Mouse (Mus musculus) gastrocnemius, adult 2 months (tissue): ENCODE measurements around the gene Abcc8. TPM values are rescaled to one million over a fixed set of nuclear protein-coding genes. Genes with fewer than 3 reads are reported as not detected.
A peak's percentile ranks its signal among the peaks of the same experiment; 100 is the strongest.

Experiments used
- DNase-seq: peaks from one replicate; pipeline ENCODE4 v3.0.0; 2022
- H3K27ac ChIP-seq: fragments of 200-600 bp; 2 replicates; pipeline ENCODE4 v1.8.1; 2022; ENCODE audit warnings: mild to moderate bottlenecking
- H3K4me3 ChIP-seq: fragments of 200-600 bp; 2 replicates; pipeline ENCODE4 v1.8.1; 2022; ENCODE audit warnings: mild to moderate bottlenecking, moderate library complexity
- CTCF ChIP-seq: fragments of 200-600 bp; IDR thresholded peaks from 2 replicates; pipeline ENCODE4 v1.8.1; 2022; ENCODE audit warnings: antibody characterized with exemption, mild to moderate bottlenecking, moderate library complexity
- intact Hi-C: fragments of 180-260 bp; cut with DNase I; formaldehyde crosslinking; loops from one replicate; pipeline ENCODE4 v1.15.1; 2025
- total RNA-seq, 2 experiments: library from RNA; stranded (reverse); gene quantifications; 2 replicates each; pipeline ENCODE4 v1.2.3; 2021

Abcc8 gene
- total RNA-seq, 2 experiments from 2014 or later = 2.4 to 4.2 TPM

DNA sequence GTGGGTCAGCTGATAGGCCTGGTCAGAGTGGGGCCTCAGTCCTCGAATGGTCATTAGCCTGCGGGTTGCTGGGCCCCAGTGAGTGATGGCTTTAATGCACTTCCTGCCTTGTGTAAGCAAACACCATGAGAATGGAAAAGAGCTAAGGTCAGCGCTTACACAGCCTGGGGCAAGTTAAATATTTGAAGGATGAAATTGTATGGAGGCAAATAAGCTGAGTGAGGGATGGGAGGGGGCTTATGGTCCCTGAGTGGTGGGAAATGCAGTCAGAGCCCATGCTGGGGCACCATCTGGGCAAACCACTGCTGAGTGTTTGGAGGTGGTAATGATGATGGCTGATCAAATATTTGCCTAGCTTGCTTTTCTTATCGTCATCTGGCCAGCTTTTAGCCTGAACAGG lies 56.9 kb downstream of the Abcc8 start:
- DNase-seq = no peak

DNA sequence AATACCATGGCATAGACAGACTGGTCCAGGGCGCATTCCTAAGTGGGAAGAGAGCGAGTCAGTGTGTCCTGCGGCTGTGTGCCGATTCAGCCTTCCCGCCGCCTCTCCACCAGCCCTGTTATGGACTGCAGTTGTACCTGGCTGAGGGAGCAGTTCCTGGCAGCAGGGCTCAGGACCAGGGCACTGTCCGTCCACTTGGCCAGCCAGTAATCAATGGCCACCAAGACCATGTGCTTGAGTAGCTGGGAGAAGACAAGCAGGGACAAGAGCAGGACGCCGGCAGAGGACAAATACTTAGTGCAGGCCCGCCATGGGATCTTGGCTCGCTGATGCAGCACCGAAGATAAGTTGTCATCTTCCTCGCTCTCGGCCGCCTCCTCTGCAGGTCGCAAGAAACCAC lies 62.8 kb downstream of the Abcc8 start:
- no peak for TF ChIP-seq CTCF
- intact Hi-C loops = loop anchor here (2.0 to 5.0 kb wide), 3 partner anchors 20 to 85 kb away; no protein-coding TSS in a partner anchor
- Histone ChIP-seq H3K4me3 (no peak overlapping the region), H3K27ac (peak overlapping the region; percentile 87)
- DNase-seq = peak; percentile 25

More for the DNA sequence above, 56.9 kb downstream of the Abcc8 start:
- no peak for TF ChIP-seq CTCF
- Histone ChIP-seq H3K4me3 (no peak overlapping the region), H3K27ac (no peak overlapping the region)
- intact Hi-C loops = no loop called here

DNA sequence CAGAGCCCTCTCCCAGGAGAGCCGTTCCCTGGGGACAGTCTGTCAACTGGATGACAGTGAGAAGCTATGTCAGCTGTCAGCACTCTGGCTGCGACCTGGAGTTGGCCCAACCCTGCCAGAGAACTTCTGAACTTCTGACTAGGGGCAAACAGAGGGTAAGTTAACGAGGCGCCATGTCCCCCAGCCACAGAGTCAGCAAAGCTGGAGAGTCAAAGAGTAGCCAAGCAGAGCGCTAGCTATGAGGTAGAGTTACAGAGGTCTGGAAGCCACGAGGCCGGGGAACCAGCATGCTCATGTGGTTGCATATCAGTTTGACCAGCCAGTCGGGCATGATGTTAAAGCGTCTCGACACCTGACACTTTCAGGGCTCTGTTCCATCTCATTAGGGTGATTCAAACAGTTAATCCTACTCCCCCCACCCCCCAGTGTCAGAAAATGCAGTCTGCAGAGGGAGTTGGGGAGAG lies 63.7 kb downstream of the Abcc8 start:
- intact Hi-C loops = loop anchor here (2.0 to 5.0 kb wide), 3 partner anchors 19 to 86 kb away; no protein-coding TSS in a partner anchor
- peak; percentile 92 for DNase-seq
- H3K27ac ChIP-seq = peak overlapping the region; percentile 87
- H3K4me3 ChIP-seq = no peak overlapping the region
- TF ChIP-seq CTCF = no peak

DNA sequence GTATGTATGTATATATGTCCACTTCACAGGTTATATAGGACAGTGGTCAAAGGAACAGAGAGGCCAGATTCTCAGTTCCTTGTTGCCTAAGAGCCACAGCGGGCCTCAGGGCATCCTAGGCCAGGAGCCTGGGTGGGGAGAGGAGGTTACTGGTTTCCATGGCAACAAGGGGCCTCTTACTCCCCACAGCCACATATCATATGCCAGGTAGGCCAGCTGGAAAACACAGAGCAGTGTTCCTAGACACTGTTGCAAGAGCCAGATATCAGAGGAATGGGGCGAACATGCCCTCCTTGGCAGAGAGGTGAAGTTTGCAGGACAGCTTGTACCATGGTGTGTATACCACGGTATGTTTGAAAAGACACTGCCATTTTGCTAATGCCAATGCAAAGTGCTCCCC lies 66.4 kb downstream of the Abcc8 start:
- Histone ChIP-seq H3K27ac (peak overlapping the region; percentile 90; the same call in 1 of the 2 replicates), H3K4me3 (no peak overlapping the region)
- intact Hi-C loops = no loop called here
- DNase-seq = peak; percentile 35
- TF ChIP-seq CTCF = no peak

DNA sequence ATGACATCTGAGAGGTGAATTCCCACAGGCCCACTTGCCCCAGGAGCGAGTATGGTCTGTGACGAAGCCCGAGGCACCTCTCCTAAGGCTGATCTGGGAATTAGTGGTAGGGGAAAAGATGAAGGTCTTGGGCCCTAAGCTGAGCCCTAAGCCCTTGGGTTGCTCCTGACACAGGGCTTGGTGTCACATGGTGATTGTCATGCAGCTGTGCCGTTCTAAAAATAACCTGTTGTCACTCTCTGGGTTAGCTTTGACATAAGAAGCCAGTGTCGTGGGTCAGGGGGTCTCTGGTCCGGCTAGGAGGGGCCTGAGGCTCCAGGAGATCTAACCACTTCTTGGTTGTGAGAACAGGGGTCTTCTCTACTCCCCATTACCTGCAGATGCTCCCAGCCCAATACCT lies 67.9 kb downstream of the Abcc8 start:
- TF ChIP-seq CTCF = no peak
- no peak for DNase-seq
- intact Hi-C loops = no loop called here
- H3K4me3 ChIP-seq = no peak overlapping the region
- H3K27ac ChIP-seq = peak overlapping the region; percentile 90

DNA sequence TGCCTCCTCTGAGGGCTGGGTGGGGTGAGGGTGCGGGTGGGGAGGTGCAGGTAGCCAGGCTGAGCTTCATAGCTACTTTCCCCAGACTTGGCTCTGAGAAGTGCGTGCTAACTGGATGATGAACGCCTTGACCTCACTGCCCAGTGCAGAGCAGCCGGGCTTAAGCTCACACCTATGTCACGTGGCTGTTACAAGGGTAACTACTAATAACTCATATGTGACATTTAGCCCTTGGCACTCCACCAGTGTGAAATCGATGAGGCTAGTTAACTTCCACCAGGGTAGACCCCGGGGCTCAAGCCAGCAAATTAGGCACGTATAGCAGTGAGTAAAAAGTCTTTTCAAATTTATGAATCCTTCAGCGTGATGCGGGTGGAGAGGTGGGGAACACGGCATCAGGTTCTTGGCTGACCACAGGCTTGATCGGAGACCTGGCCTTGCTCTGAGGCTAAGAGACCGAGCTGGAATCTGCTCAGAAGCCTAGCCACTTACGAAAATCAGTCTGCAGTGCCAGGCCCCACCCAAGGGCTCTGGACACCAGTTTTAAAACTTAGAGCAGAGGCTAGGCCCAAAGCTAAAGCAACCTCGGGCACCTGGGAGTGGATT lies 68.5 kb downstream of the Abcc8 start:
- H3K27ac ChIP-seq = peak overlapping the region; percentile 90
- intact Hi-C loops = no loop called here
- H3K4me3 ChIP-seq = no peak overlapping the region
- no peak for TF ChIP-seq CTCF
- peak; percentile 61 for DNase-seq

DNA sequence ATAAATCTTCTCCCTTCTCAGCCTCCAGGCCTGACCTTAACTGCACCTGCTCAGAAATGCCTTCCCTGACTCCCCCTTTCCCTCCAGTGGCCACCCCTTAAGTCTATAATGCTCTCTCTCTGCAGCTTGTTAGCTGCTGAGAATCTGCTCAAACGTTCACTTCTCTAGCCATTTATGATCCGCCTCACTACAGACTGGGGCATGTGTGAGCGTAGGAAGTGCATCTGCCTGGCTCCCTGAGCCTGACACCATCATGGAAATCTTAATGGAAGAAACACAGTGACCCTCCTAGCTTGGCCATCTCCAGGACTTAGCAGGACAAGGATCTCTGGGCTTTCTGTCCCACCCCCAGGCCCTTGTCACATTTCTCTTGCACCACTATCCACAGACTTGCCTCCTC lies 69.8 kb downstream of the Abcc8 start:
- DNase-seq = no peak
- no peak for TF ChIP-seq CTCF
- peak overlapping the region; percentile 8; the same call in 1 of the 2 replicates for H3K27ac ChIP-seq
- intact Hi-C loops = no loop called here
- H3K4me3 ChIP-seq = no peak overlapping the region

DNA sequence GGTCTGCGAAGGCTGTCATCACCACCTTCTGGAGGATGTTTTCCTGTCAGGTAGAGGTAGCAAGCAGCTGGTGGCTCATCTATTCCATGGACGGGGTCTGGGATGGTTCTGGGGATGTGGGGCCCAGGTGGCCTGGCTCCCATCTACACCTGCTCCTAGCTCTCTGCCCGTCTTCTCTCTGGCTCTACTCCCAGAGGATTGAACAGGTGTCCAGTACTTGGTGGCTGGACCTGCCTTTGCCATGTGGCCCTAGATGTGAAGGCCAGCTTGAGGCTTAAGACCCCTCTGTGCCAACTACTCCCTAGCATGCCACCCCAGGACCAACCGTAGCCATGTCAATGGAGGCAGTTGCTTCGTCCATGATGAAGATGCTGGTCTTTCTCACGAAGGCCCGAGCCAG lies 74.3 kb downstream of the Abcc8 start:
- Histone ChIP-seq H3K27ac (no peak overlapping the region), H3K4me3 (no peak overlapping the region)
- intact Hi-C loops = no loop called here
- no peak for TF ChIP-seq CTCF
- DNase-seq = no peak

DNA sequence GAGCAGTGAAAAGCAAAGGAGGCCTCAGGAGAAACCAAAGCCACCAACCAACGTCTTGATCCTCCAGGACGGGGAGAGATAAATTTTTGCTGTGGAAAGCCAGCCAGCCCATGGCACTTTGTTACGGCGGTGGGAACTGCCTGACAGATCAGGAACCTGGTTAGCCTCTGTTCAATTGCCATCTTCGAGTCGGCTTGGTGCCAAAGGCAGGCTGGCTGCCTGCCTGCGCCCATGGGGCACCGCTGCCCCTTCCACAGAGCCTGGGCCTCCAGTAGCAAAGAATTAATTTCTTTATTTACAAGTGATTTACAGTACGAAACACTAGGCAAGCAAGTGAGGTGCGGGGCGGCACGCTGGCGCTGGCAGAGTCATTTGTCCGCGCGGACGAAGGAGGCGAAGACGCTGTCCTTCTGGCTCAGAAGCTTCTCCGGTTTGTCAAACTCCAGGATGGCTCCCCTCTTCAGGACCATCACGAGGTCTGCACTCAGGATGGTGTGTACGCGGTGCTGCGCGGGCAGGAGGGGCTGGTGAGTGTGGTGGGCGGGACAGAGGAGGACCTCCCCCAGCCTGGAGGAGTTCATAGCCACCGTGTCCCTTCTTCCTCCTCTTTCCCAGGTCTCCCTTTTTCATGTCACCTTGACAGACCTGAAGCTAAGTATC lies 75.4 kb downstream of the Abcc8 start:
- no peak for DNase-seq
- TF ChIP-seq CTCF = no peak
- intact Hi-C loops = no loop called here
- Histone ChIP-seq H3K27ac (no peak overlapping the region), H3K4me3 (no peak overlapping the region)

DNA sequence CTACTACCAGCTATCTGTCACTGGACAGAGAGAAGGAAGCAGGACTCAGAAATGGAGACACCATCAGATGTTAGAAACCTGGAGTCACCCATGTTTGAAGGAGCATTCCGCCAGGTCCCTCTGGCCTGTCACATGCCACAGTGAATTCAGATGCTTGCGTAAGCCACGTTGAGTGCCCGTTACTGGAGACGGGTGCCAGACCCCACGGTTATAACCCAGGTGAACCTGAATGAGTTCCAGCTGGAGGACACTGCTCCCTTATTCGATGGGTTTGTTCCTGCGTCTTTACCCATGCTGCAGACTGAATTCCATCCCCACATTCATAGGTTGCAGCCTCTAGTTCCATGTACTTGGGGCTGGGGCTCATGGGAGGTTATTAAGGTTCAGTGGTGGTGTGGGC lies 76.1 kb downstream of the Abcc8 start:
- DNase-seq = no peak
- intact Hi-C loops = no loop called here
- Histone ChIP-seq H3K27ac (no peak overlapping the region), H3K4me3 (no peak overlapping the region)
- TF ChIP-seq CTCF = no peak

DNA sequence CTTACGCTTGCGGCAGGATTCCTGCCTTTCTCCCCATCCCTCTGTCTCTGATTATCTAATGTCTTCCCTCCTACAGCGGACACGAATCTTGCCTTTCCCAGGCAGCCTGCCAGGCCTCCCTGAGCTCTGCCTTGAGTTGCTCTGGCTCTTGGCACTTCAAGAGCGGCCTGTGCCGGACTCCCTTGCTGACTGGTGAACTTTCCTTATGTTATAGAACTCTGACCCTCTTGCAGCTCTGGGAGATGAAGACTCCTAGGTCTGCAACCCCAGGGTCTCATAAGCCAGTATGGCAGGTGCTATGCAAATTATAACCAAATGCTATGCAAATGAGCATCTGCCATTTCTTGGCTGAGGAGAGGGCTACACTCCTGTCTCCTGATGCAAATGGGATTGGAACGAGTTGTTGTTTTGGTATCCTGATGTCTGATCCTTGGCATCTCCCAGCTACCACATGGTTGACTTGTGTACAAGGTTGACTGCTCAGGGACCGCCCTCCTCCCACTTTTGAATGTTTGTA lies 76.7 kb downstream of the Abcc8 start:
- DNase-seq = peak; percentile 63
- TF ChIP-seq CTCF = no peak
- intact Hi-C loops = no loop called here
- Histone ChIP-seq H3K4me3 (no peak overlapping the region), H3K27ac (peak overlapping the region; percentile 32)

DNA sequence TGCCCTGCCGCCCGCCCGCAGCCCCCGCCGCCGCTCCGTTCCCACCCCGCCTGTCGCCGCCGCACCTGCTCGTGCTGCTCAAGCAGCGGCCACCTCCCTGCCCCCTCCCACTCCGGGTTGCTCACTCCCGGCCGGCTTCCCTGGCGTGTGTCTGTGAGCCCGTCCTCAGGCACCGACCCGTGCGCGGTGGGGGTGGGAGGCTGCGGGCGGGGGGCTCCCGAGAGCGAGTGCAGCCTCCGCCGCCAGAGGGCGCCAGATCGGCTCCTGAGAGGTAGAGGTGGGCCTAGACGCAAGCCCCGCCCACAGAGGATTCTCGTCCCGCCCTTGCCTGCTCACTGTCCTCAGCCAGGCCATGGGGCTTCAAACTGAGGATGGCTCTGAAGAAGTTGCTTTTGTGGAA lies 79.3 kb downstream of the Abcc8 start, which contains the start of gene Kcnj11:
Gene Kcnj11 (minus strand): TSS at position 202 of the 400 bp plus-strand sequence.
- peak; percentile 84 for TF ChIP-seq CTCF
- Histone ChIP-seq H3K4me3 (peak within 1 kb of the TSS; percentile 78), H3K27ac (peak within 1 kb of the TSS; percentile 98)
- DNase-seq = peak; percentile 94
- intact Hi-C loops = no loop called here

DNA sequence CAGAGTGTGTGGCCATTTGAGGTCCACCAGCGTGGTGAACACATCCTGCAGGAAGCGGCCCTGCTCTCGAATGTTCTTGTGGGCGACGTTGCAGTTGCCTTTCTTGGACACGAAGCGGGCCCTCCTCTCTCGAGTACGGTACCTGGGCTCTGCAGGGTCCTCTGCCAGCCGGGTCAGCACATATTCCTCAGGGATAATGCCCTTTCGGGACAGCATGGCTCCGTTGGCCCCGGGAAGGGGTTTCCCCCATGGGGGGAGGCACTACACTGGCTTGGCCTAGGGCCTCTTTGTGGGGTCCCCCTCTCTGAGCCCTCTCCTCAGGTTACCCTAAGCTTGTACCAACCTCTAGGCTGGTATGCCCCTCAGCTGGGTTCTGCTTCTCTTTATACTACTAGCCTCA lies 80.2 kb downstream of the Abcc8 start:
- H3K4me3 ChIP-seq = peak overlapping the region; percentile 78
- intact Hi-C loops = loop anchor here (10.0 kb wide), 1 partner anchor 505 kb away; no protein-coding TSS in a partner anchor
- peak; percentile 76 for DNase-seq
- H3K27ac ChIP-seq = peak overlapping the region; percentile 98
- TF ChIP-seq CTCF = no peak
